ENCODE assay signal across 8 mouse cellular contexts in genomic region chr1:171440025-171440725, GRCm38 (mm10). TPM values are rescaled to one million over a fixed set of nuclear protein-coding genes. Genes with fewer than 3 reads are reported as not detected.
DNase-seq lines count a peak whose midpoint lies in the region; ATAC-seq lines count a peak whose summit lies in the region.

No protein-coding gene starts in this region.

- peaks cover 5% of the 10 kb centered on the region; the same call in 1 of the 2 replicates for H3K4me1 ChIP-seq in hindbrain, embryonic 14.5 days (replicated peaks; ENCODE audit: control insufficient read depth, insufficient read depth, low read length)
- peaks cover 5% of the 10 kb centered on the region for H3K4me1 ChIP-seq in hindbrain, embryonic 12.5 days
- H3K4me1 ChIP-seq in embryonic facial prominence, embryonic 15.5 days, result peaks cover 23% of the 10 kb centered on the region; the same call in 1 of the 2 replicates
- peaks cover 7% of the 10 kb centered on the region; the same call in 1 of the 2 replicates for H3K4me1 ChIP-seq in hindbrain, embryonic 16.5 days (ENCODE audit: control insufficient read depth, insufficient read depth, low read depth, low read length)
- peaks cover 29% of the 10 kb centered on the region for H3K4me1 ChIP-seq in liver, embryonic 11.5 days (replicated peaks; ENCODE audit: control insufficient read depth, insufficient read depth, low read length)

- H3K4me3 ChIP-seq in hindbrain, embryonic 14.5 days (replicated peaks; ENCODE audit: low read length), result no peak overlapping the region
- H3K4me3 ChIP-seq in hindbrain, embryonic 12.5 days, result no peak overlapping the region
- H3K4me3 ChIP-seq in embryonic facial prominence, embryonic 15.5 days (replicated peaks), result peak overlapping the region; percentile 53
- H3K4me3 ChIP-seq in hindbrain, embryonic 16.5 days (ENCODE audit: low read length), result no peak overlapping the region
- H3K4me3 ChIP-seq in liver, embryonic 11.5 days (ENCODE audit: low read depth, low read length), result peak overlapping the region; percentile 0

- 58% methylated on average over 9 of the region's 9 CpGs for WGBS in hindbrain, embryonic 14.5 days
- WGBS in hindbrain, embryonic 12.5 days, result 55% methylated on average over 9 of the region's 9 CpGs
- 43% methylated on average over 8 of the region's 9 CpGs for WGBS in embryonic facial prominence, embryonic 15.5 days
- 48% methylated on average over 8 of the region's 9 CpGs for WGBS in hindbrain, embryonic 16.5 days
- WGBS in liver, embryonic 11.5 days, result 24% methylated on average over 9 of the region's 9 CpGs

- H3K36me3 ChIP-seq in hindbrain, embryonic 14.5 days (replicated peaks; ENCODE audit: control insufficient read depth, insufficient read depth), result no peaks in the 10 kb centered on the region
- no peaks in the 10 kb centered on the region for H3K36me3 ChIP-seq in hindbrain, embryonic 12.5 days
- H3K36me3 ChIP-seq in embryonic facial prominence, embryonic 15.5 days, result no peaks in the 10 kb centered on the region
- H3K36me3 ChIP-seq in hindbrain, embryonic 16.5 days (ENCODE audit: control insufficient read depth, insufficient read depth, low read length), result no peaks in the 10 kb centered on the region
- H3K36me3 ChIP-seq in liver, embryonic 11.5 days (ENCODE audit: control insufficient read depth, insufficient read depth, low read length), result no peaks in the 10 kb centered on the region

- no peak overlapping the region for H3K9ac ChIP-seq in hindbrain, embryonic 14.5 days
- H3K9ac ChIP-seq in hindbrain, embryonic 12.5 days, result no peak overlapping the region
- H3K9ac ChIP-seq in embryonic facial prominence, embryonic 15.5 days, result no peak overlapping the region
- no peak overlapping the region for H3K9ac ChIP-seq in hindbrain, embryonic 16.5 days (ENCODE audit: low read depth, low read length)
- H3K9ac ChIP-seq in liver, embryonic 11.5 days (ENCODE audit: low read depth, low read length), result no peak overlapping the region

- no peak for DNase-seq in hindbrain, embryonic 14.5 days (ENCODE audit: low spot score)
- no peak for DNase-seq in liver, embryonic 11.5 days (ENCODE audit: low spot score)
- DNase-seq in ovary, postnatal 14 days (ENCODE audit: low spot score), result peak; percentile 66
- DNase-seq in layer of hippocampus, adult 9-10 months (ENCODE audit: low spot score), result no peak
- no peak for DNase-seq in embryo, embryonic 11 days

- ATAC-seq in hindbrain, embryonic 14.5 days (ENCODE audit: low FRiP score), result peak; percentile 51; the same call in 1 of the 2 replicates
- ATAC-seq in hindbrain, embryonic 12.5 days (ENCODE audit: low FRiP score), result no peak
- ATAC-seq in embryonic facial prominence, embryonic 15.5 days (ENCODE audit: insufficient number of reproducible peaks, low FRiP score, low TSS enrichment, low read depth), result no peak
- peak; percentile 49 for ATAC-seq in hindbrain, embryonic 16.5 days
- ATAC-seq in liver, embryonic 11.5 days (replicated peaks; ENCODE audit: low FRiP score), result no peak

- peak overlapping the region; percentile 34; the same call in 1 of the 2 replicates for H3K27ac ChIP-seq in hindbrain, embryonic 14.5 days
- H3K27ac ChIP-seq in hindbrain, embryonic 12.5 days, result no peak overlapping the region
- H3K27ac ChIP-seq in embryonic facial prominence, embryonic 15.5 days (replicated peaks), result peak overlapping the region; percentile 66; the same call in 1 of the 2 replicates
- no peak overlapping the region for H3K27ac ChIP-seq in hindbrain, embryonic 16.5 days (ENCODE audit: low read depth, low read length)
- peak overlapping the region; percentile 60 for H3K27ac ChIP-seq in liver, embryonic 11.5 days (ENCODE audit: low read depth, low read length)

- H3K9me3 ChIP-seq in hindbrain, embryonic 14.5 days (ENCODE audit: control insufficient read depth, low read length), result peaks cover 6% of the 10 kb centered on the region
- peaks cover 9% of the 10 kb centered on the region for H3K9me3 ChIP-seq in hindbrain, embryonic 12.5 days (replicated peaks)
- H3K9me3 ChIP-seq in embryonic facial prominence, embryonic 15.5 days (replicated peaks), result no peaks in the 10 kb centered on the region
- H3K9me3 ChIP-seq in hindbrain, embryonic 16.5 days (ENCODE audit: control insufficient read depth, low read length), result peaks cover 3% of the 10 kb centered on the region
- H3K9me3 ChIP-seq in liver, embryonic 11.5 days (ENCODE audit: control insufficient read depth, low read length), result peaks cover 4% of the 10 kb centered on the region; the same call in 1 of the 2 replicates

- H3K4me2 ChIP-seq in hindbrain, embryonic 14.5 days (replicated peaks), result peak overlapping the region; percentile 10
- H3K4me2 ChIP-seq in hindbrain, embryonic 12.5 days (replicated peaks), result no peak overlapping the region
- H3K4me2 ChIP-seq in embryonic facial prominence, embryonic 15.5 days (replicated peaks), result peak overlapping the region; percentile 59
- H3K4me2 ChIP-seq in hindbrain, embryonic 16.5 days (ENCODE audit: low read length), result no peak overlapping the region
- H3K4me2 ChIP-seq in liver, embryonic 11.5 days, result peak overlapping the region; percentile 85

- peaks cover 41% of the 10 kb centered on the region for H3K27me3 ChIP-seq in hindbrain, embryonic 14.5 days (ENCODE audit: control insufficient read depth, insufficient read depth, low read length)
- H3K27me3 ChIP-seq in hindbrain, embryonic 12.5 days, result peaks cover 41% of the 10 kb centered on the region
- H3K27me3 ChIP-seq in embryonic facial prominence, embryonic 15.5 days, result peaks cover 22% of the 10 kb centered on the region
- H3K27me3 ChIP-seq in hindbrain, embryonic 16.5 days (replicated peaks; ENCODE audit: control insufficient read depth, insufficient read depth, low read length), result peaks cover 20% of the 10 kb centered on the region
- H3K27me3 ChIP-seq in liver, embryonic 11.5 days (replicated peaks; ENCODE audit: control insufficient read depth, insufficient read depth, low read length), result peaks cover 8% of the 10 kb centered on the region

RNA-seq across cellular contexts. Expression of gene F11r, which starts 2.8 kb away (rescaled TPM):
- polyA plus RNA-seq in hindbrain, embryonic 14.5 days (2014; fragmentation: Nextera tagmentation; extraction: Ambion mirVana), result 12.8 and 14.0 TPM in 2 replicates
- 14.5 and 18.6 TPM in 2 replicates for polyA plus RNA-seq in hindbrain, embryonic 12.5 days (2016; fragmentation: Nextera tagmentation; extraction: Ambion mirVana)
- 66.5 and 73.3 TPM in 2 replicates for polyA plus RNA-seq in embryonic facial prominence, embryonic 15.5 days (2015; fragmentation: Nextera tagmentation; extraction: Ambion mirVana)
- polyA plus RNA-seq in hindbrain, embryonic 16.5 days (2015; fragmentation: Nextera tagmentation; extraction: Ambion mirVana), result 14.1 and 15.6 TPM in 2 replicates
- polyA plus RNA-seq in liver, embryonic 11.5 days (2014; fragmentation: Nextera tagmentation; extraction: Ambion mirVana), result 42.0 and 47.8 TPM in 2 replicates

RNA-seq across cellular contexts. Expression of gene Tstd1, which starts 21.5 kb away (rescaled TPM):
- 2.4 and 3.1 TPM in 2 replicates for polyA plus RNA-seq in hindbrain, embryonic 14.5 days (2014; fragmentation: Nextera tagmentation; extraction: Ambion mirVana)
- polyA plus RNA-seq in hindbrain, embryonic 12.5 days (2016; fragmentation: Nextera tagmentation; extraction: Ambion mirVana), result 8.1 and 9.4 TPM in 2 replicates
- 8.1 and 11.8 TPM in 2 replicates for polyA plus RNA-seq in embryonic facial prominence, embryonic 15.5 days (2015; fragmentation: Nextera tagmentation; extraction: Ambion mirVana)
- polyA plus RNA-seq in hindbrain, embryonic 16.5 days (2015; fragmentation: Nextera tagmentation; extraction: Ambion mirVana), result 6.3 and 7.0 TPM in 2 replicates
- 1.6 and 1.7 TPM in 2 replicates for polyA plus RNA-seq in liver, embryonic 11.5 days (2014; fragmentation: Nextera tagmentation; extraction: Ambion mirVana)

RNA-seq across cellular contexts. Expression of gene Usf1, which starts 29.1 kb away (rescaled TPM):
- polyA plus RNA-seq in hindbrain, embryonic 14.5 days (2014; fragmentation: Nextera tagmentation; extraction: Ambion mirVana), result 166 and 175 TPM in 2 replicates
- polyA plus RNA-seq in hindbrain, embryonic 12.5 days (2016; fragmentation: Nextera tagmentation; extraction: Ambion mirVana), result 175 and 182 TPM in 2 replicates
- polyA plus RNA-seq in embryonic facial prominence, embryonic 15.5 days (2015; fragmentation: Nextera tagmentation; extraction: Ambion mirVana), result 74.6 and 85.2 TPM in 2 replicates
- polyA plus RNA-seq in hindbrain, embryonic 16.5 days (2015; fragmentation: Nextera tagmentation; extraction: Ambion mirVana), result 150 and 170 TPM in 2 replicates
- 51.0 and 53.2 TPM in 2 replicates for polyA plus RNA-seq in liver, embryonic 11.5 days (2014; fragmentation: Nextera tagmentation; extraction: Ambion mirVana)

RNA-seq across cellular contexts. Expression of gene Arhgap30, which starts 51.4 kb away (rescaled TPM):
- 0.31 and 0.71 TPM in 2 replicates for polyA plus RNA-seq in hindbrain, embryonic 14.5 days (2014; fragmentation: Nextera tagmentation; extraction: Ambion mirVana)
- 0.83 and 0.98 TPM in 2 replicates for polyA plus RNA-seq in hindbrain, embryonic 12.5 days (2016; fragmentation: Nextera tagmentation; extraction: Ambion mirVana)
- 2.6 and 3.1 TPM in 2 replicates for polyA plus RNA-seq in embryonic facial prominence, embryonic 15.5 days (2015; fragmentation: Nextera tagmentation; extraction: Ambion mirVana)
- polyA plus RNA-seq in hindbrain, embryonic 16.5 days (2015; fragmentation: Nextera tagmentation; extraction: Ambion mirVana), result 0.73 and 0.79 TPM in 2 replicates
- 3.5 and 3.8 TPM in 2 replicates for polyA plus RNA-seq in liver, embryonic 11.5 days (2014; fragmentation: Nextera tagmentation; extraction: Ambion mirVana)

Comparison
In these comparisons a context has a peak if more than half of its experiments do, and no peak if none do; other contexts are left out.
1. ATAC-seq: peak in hindbrain, embryonic 14.5 days (single experiment) and hindbrain, embryonic 16.5 days (single experiment); none in hindbrain, embryonic 12.5 days (single experiment), embryonic facial prominence, embryonic 15.5 days (single experiment) and liver, embryonic 11.5 days (single experiment).
2. H3K27ac ChIP-seq: peak in hindbrain, embryonic 14.5 days (single experiment), embryonic facial prominence, embryonic 15.5 days (single experiment) and liver, embryonic 11.5 days (single experiment); none in hindbrain, embryonic 12.5 days (single experiment) and hindbrain, embryonic 16.5 days (single experiment).
3. H3K4me2 ChIP-seq: peak in hindbrain, embryonic 14.5 days (single experiment), embryonic facial prominence, embryonic 15.5 days (single experiment) and liver, embryonic 11.5 days (single experiment); none in hindbrain, embryonic 12.5 days (single experiment) and hindbrain, embryonic 16.5 days (single experiment).
4. H3K4me3 ChIP-seq: peak in embryonic facial prominence, embryonic 15.5 days (single experiment) and liver, embryonic 11.5 days (single experiment); none in hindbrain, embryonic 14.5 days (single experiment), hindbrain, embryonic 12.5 days (single experiment) and hindbrain, embryonic 16.5 days (single experiment).